Mouse (Mus musculus): ENCODE results near the gene Fnip2. TPM values are rescaled to one million over a fixed set of nuclear protein-coding genes. Genes with fewer than 3 reads are reported as not detected.

The Fnip2 gene
- 3.0 and 3.6 TPM in 2 replicates for polyA plus RNA-seq (2014; fragmentation: Nextera tagmentation; extraction: Ambion mirVana)

DNA sequence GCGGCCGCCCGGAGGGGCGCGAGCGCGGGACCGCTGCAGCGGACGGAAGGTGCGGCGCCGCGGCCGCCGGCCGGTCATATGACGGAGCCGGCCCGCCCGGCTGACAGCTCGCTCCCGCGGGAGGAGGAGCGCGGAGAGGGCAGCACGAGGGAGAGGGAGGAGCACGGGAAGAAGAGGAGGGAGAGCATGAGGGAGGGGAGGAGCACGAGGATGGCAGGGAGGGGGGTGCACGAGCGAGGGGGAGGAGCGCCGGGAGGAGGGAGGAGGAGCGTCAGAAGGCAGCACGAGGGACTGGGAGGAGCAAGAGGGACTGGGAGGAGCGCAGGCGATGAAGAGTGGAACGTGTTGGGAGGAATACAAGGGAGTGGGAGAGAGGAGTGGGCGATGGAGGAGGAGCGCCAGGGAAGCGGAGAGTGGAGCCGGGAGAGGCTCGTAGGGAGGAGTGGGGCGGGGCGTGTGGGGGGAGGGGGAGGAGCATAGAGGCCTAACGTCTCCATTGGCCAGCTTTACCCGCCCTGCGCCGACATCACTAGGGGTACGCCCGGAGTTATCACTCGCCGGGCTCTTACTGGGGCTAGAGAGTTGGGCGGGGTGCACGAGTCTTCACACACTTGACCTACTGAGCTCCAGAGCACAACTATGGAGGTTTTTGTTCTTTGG lies at the start of gene Fnip2:
Gene Fnip2 (minus strand): TSS at position 94 of the 660 bp plus-strand sequence.
- ATAC-seq (peak; percentile 96), DNase-seq (ENCODE audit: low spot score) (peak; percentile 96)
- Histone ChIP-seq H3K36me3 (ENCODE audit: control insufficient read depth, insufficient read depth, low read length) (no peaks in the 10 kb centered on the region), H3K9me3 (replicated peaks; ENCODE audit: control insufficient read depth, low read length) (no peaks in the 10 kb centered on the region), H3K9ac (ENCODE audit: low read length) (peak within 1 kb of the TSS; percentile 78), H3K27ac (ENCODE audit: low read depth, low read length) (peak within 1 kb of the TSS; percentile 77), H3K4me3 (ENCODE audit: low read depth, low read length) (peak within 1 kb of the TSS; percentile 74), H3K4me2 (ENCODE audit: low read length) (peak within 1 kb of the TSS; percentile 87), H3K27me3 (replicated peaks; ENCODE audit: control insufficient read depth, insufficient read depth, low read length) (no peaks in the 10 kb centered on the region), H3K4me1 (ENCODE audit: control insufficient read depth, insufficient read depth, low read length) (no peaks in the 10 kb centered on the region; the same call in 1 of the 2 replicates)
- under 1% methylated on average over 55 of the region's 55 CpGs for WGBS

DNA sequence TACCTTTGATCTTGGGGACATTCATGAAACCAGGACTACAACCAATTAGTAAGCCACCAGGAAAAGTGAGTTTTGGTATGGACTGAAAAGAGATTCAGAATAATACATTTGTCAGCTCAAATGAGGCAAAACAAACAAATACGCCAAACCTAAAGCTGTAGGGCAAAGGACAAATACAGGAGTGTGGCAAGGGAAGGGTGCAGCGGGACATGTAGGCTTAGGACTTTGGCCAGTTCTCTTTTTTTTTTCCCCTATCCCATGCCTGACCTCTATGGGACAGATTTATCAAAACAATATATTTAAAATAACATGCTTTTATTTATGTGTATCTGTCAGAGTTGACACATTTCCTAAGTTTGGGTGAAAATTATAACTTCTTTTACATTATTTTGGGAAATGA lies 42.3 kb upstream of the Fnip2 start:
- Histone ChIP-seq H3K27ac (ENCODE audit: low read depth, low read length) (no peak overlapping the region), H3K4me2 (ENCODE audit: low read length) (no peak overlapping the region), H3K9ac (ENCODE audit: low read length) (no peak overlapping the region), H3K36me3 (ENCODE audit: control insufficient read depth, insufficient read depth, low read length) (peaks cover 57% of the 10 kb centered on the region), H3K4me1 (ENCODE audit: control insufficient read depth, insufficient read depth, low read length) (no peaks in the 10 kb centered on the region), H3K9me3 (replicated peaks; ENCODE audit: control insufficient read depth, low read length) (no peaks in the 10 kb centered on the region), H3K4me3 (ENCODE audit: low read depth, low read length) (no peak overlapping the region), H3K27me3 (replicated peaks; ENCODE audit: control insufficient read depth, insufficient read depth, low read length) (no peaks in the 10 kb centered on the region)
- no peak for DNase-seq (ENCODE audit: low spot score)
- WGBS: 89% methylated on average over 2 of the region's 2 CpGs
- no peak for ATAC-seq

GRCm38 (mm10) chr3:79595468-79595867 lies 27.9 kb upstream of the Fnip2 start:
- Histone ChIP-seq H3K27ac (ENCODE audit: low read depth, low read length) (no peak overlapping the region), H3K4me2 (ENCODE audit: low read length) (no peak overlapping the region), H3K4me3 (ENCODE audit: low read depth, low read length) (no peak overlapping the region), H3K36me3 (ENCODE audit: control insufficient read depth, insufficient read depth, low read length) (peaks cover 62% of the 10 kb centered on the region), H3K9ac (ENCODE audit: low read length) (no peak overlapping the region), H3K4me1 (ENCODE audit: control insufficient read depth, insufficient read depth, low read length) (peaks cover 10% of the 10 kb centered on the region), H3K27me3 (replicated peaks; ENCODE audit: control insufficient read depth, insufficient read depth, low read length) (no peaks in the 10 kb centered on the region), H3K9me3 (replicated peaks; ENCODE audit: control insufficient read depth, low read length) (no peaks in the 10 kb centered on the region)
- DNase-seq (ENCODE audit: low spot score) (no peak), ATAC-seq (no peak)
- WGBS: 90% methylated on average over 7 of the region's 7 CpGs

DNA sequence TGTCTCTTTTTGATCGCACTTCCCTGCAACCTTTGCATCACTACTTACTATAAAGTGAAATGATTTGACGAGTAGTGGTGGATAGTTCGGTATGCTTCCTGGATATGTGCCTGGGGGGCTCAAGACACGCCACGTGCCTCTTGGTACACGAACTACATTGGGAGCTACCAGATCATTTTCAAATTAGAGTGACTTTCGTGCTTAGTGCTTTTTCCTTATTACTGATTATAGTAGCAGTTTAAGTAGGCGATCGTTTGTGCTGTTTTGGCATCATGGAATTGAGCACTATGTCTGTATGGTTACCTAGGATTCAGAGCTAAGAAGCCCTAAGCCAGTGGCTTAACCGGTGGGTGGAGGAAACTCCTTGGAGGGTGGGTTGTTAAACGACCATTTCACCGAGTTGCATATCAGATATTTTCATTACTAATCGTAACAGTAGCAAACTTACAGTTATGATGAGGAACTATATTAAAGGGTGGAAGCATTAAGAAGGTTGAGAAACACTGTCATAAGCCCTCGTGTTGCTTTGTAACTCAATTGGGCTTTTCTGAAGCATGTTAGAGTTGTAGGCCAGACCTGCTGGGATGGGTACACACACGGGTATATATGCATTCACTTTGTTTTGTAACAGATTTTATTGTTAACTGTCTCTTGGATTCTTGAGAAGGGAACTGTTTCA lies 24.3 kb upstream of the Fnip2 start:
- Histone ChIP-seq H3K4me2 (ENCODE audit: low read length) (peak overlapping the region; percentile 90), H3K4me1 (ENCODE audit: control insufficient read depth, insufficient read depth, low read length) (peaks cover 10% of the 10 kb centered on the region), H3K4me3 (ENCODE audit: low read depth, low read length) (peak overlapping the region; percentile 84), H3K27ac (ENCODE audit: low read depth, low read length) (peak overlapping the region; percentile 52; the same call in 1 of the 2 replicates), H3K36me3 (ENCODE audit: control insufficient read depth, insufficient read depth, low read length) (peaks cover 34% of the 10 kb centered on the region), H3K9me3 (replicated peaks; ENCODE audit: control insufficient read depth, low read length) (no peaks in the 10 kb centered on the region), H3K9ac (ENCODE audit: low read length) (peak overlapping the region; percentile 84), H3K27me3 (replicated peaks; ENCODE audit: control insufficient read depth, insufficient read depth, low read length) (0 out of 2 replicates have a peak, but pooled peaks cover 3% of the 10 kb centered on the region)
- no peak for DNase-seq (ENCODE audit: low spot score)
- ATAC-seq: peak; percentile 10
- WGBS: 4% methylated on average over 15 of the region's 15 CpGs

DNA sequence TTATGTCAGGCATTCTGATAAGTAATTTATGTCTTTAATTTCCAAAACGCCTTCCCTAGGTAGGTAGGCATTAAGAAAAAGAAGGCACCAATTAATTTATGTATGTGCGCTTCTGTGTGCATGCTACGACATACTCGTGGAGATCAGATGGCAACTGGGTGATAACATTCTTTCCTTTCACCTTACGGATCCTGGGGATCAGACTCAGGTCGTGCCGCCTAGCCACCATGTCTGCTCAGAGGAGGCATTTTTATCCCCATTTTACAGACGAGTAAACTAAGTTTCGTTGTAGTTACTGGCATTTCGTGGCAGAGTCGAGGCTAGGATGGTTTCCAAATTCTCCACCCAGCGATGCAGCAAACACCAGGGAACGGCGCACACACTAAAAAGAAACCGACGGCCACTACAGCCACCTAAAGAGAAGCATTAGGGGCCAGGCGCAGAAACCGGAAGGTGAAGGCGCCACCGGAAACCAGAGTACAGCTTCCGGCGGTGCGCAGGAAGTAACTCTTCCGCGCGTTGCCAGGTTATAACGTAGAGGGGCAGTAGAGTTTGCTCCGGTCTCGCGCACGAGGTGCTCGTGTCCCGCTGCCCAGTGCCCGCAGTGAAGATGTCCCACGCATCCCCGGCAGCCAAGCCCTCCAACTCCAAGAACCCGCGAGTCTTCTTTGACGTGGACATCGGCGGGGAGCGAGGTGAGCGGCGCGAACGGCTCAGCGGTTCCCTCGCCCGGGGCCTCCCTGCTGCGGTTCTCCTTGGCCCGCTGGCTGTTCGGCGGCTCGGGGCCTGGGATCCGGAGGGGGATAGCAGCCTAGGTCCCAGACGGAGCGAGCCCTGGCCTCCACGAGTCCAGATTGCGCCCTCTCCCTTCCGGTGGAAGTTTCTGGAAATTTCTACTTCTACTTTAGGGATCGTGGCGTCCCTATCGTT lies 23.5 kb upstream of the Fnip2 start, which contains the start of gene Ppid:
Gene Ppid (plus strand): TSS at position 480 of the 930 bp plus-strand sequence.
- WGBS: 3% methylated on average over 63 of the region's 63 CpGs
- peak; percentile 91 for ATAC-seq

GRCm38 (mm10) chr3:79589671-79590070 lies 22.1 kb upstream of the Fnip2 start:
- H3K36me3 ChIP-seq (ENCODE audit: control insufficient read depth, insufficient read depth, low read length): peaks cover 12% of the 10 kb centered on the region
- H3K9me3 ChIP-seq (replicated peaks; ENCODE audit: control insufficient read depth, low read length): no peaks in the 10 kb centered on the region
- peaks cover 10% of the 10 kb centered on the region for H3K4me1 ChIP-seq (ENCODE audit: control insufficient read depth, insufficient read depth, low read length)
- no peak overlapping the region for H3K27ac ChIP-seq (ENCODE audit: low read depth, low read length)
- no peak overlapping the region for H3K9ac ChIP-seq (ENCODE audit: low read length)
- no peak overlapping the region for H3K4me2 ChIP-seq (ENCODE audit: low read length)
- H3K27me3 ChIP-seq (replicated peaks; ENCODE audit: control insufficient read depth, insufficient read depth, low read length): 0 out of 2 replicates have a peak, but pooled peaks cover 3% of the 10 kb centered on the region
- ATAC-seq (no peak), DNase-seq (ENCODE audit: low spot score) (no peak)
- H3K4me3 ChIP-seq (ENCODE audit: low read depth, low read length): no peak overlapping the region
- 86% methylated on average over 2 of the region's 2 CpGs for WGBS

More for the DNA sequence above, 23.5 kb upstream of the Fnip2 start, which contains the start of gene Ppid:
- peaks cover 10% of the 10 kb centered on the region for H3K4me1 ChIP-seq (ENCODE audit: control insufficient read depth, insufficient read depth, low read length)
- peak within 1 kb of the TSS; percentile 52 for H3K27ac ChIP-seq (ENCODE audit: low read depth, low read length)
- H3K4me3 ChIP-seq (ENCODE audit: low read depth, low read length): peak within 1 kb of the TSS; percentile 84
- peaks cover 26% of the 10 kb centered on the region for H3K36me3 ChIP-seq (ENCODE audit: control insufficient read depth, insufficient read depth, low read length)
- peak within 1 kb of the TSS; percentile 90 for H3K4me2 ChIP-seq (ENCODE audit: low read length)
- DNase-seq (ENCODE audit: low spot score): peak; percentile 91
- 0 out of 2 replicates have a peak, but pooled peaks cover 3% of the 10 kb centered on the region for H3K27me3 ChIP-seq (replicated peaks; ENCODE audit: control insufficient read depth, insufficient read depth, low read length)
- peak within 1 kb of the TSS; percentile 84 for H3K9ac ChIP-seq (ENCODE audit: low read length)
- H3K9me3 ChIP-seq (replicated peaks; ENCODE audit: control insufficient read depth, low read length): no peaks in the 10 kb centered on the region

- peaks cover 3% of the 10 kb centered on the region; the same call in 1 of the 2 replicates for H3K4me1 ChIP-seq (ENCODE audit: control insufficient read depth, insufficient read depth, low read length)
- 0 out of 2 replicates have a peak overlapping the region, but pooled peaks have one; percentile 16 for H3K4me2 ChIP-seq (ENCODE audit: low read length)
- DNase-seq (ENCODE audit: low spot score) (peak; percentile 94), ATAC-seq (peak; percentile 76)
- no peaks in the 10 kb centered on the region for H3K36me3 ChIP-seq (ENCODE audit: control insufficient read depth, insufficient read depth, low read length)
- H3K9me3 ChIP-seq (replicated peaks; ENCODE audit: control insufficient read depth, low read length): no peaks in the 10 kb centered on the region
- H3K27me3 ChIP-seq (replicated peaks; ENCODE audit: control insufficient read depth, insufficient read depth, low read length): 0 out of 2 replicates have a peak, but pooled peaks cover 3% of the 10 kb centered on the region
- no peak overlapping the region for H3K27ac ChIP-seq (ENCODE audit: low read depth, low read length)
- WGBS: 0% methylated on average over 6 of the region's 6 CpGs
- H3K4me3 ChIP-seq (ENCODE audit: low read depth, low read length): no peak overlapping the region
- H3K9ac ChIP-seq (ENCODE audit: low read length): no peak overlapping the region
These were observed 19.2 kb upstream of the Fnip2 start for GRCm38 (mm10) chr3:79586804-79587203.

DNA sequence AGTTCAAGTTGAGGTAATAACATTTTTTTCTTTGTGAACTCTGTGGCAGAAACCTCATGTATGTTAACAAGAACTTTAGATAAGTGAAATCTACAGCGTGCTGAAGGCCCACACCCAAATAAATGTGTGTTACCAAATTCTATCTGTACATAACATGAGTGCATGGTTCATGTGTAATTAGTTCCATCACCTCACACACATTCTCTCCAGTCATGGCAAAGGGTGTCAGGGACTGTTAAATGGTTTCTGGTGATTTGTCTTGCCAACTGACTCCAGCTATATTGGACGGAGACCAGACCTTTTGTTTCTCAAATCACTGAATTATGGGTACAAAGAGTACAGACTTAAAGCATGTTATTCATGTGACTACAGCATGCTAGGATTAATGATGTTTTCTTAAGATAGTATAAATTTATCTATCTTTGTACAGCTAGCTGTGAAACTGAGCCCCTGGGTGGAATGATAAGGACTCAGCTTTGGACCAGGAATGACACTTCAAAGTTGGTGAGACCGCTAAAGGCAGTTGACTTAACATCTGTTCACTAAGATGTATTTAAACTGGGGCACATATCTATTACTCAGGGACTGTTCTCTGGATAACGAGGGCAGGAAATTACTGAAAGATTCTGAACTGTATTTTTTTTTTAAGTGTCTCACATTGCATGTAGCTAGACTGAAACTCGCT lies 12.4 kb upstream of the Fnip2 start:
- no peak overlapping the region for H3K4me3 ChIP-seq (ENCODE audit: low read depth, low read length)
- ATAC-seq (no peak), DNase-seq (ENCODE audit: low spot score) (no peak)
- no peaks in the 10 kb centered on the region for H3K9me3 ChIP-seq (replicated peaks; ENCODE audit: control insufficient read depth, low read length)
- H3K36me3 ChIP-seq (ENCODE audit: control insufficient read depth, insufficient read depth, low read length): no peaks in the 10 kb centered on the region
- WGBS: 72% methylated on average over 5 of the region's 5 CpGs
- H3K4me1 ChIP-seq (ENCODE audit: control insufficient read depth, insufficient read depth, low read length): no peaks in the 10 kb centered on the region; the same call in 1 of the 2 replicates
- no peak overlapping the region for H3K4me2 ChIP-seq (ENCODE audit: low read length)
- H3K27ac ChIP-seq (ENCODE audit: low read depth, low read length): no peak overlapping the region
- no peaks in the 10 kb centered on the region for H3K27me3 ChIP-seq (replicated peaks; ENCODE audit: control insufficient read depth, insufficient read depth, low read length)
- H3K9ac ChIP-seq (ENCODE audit: low read length): no peak overlapping the region
